Mouse (Mus musculus): ENCODE data around the gene Cdh26.

Cdh26 gene

GRCm38 (mm10) chr2:178508279-178508678 lies 77.9 kb downstream of the Cdh26 start:
- no peak for DNase-seq (ENCODE audit: low spot score)

GRCm38 (mm10) chr2:178513043-178513442 lies 82.7 kb downstream of the Cdh26 start:
- no peak for DNase-seq (ENCODE audit: low spot score)

- peak; percentile 30 for DNase-seq (ENCODE audit: low spot score)
Observed at GRCm38 (mm10) chr2:178513636-178514071, 83.3 kb downstream of the Cdh26 start.

- DNase-seq (ENCODE audit: low spot score), result no peak
Observed at GRCm38 (mm10) chr2:178516421-178516820, 86.1 kb downstream of the Cdh26 start.

- DNase-seq (ENCODE audit: low spot score), result no peak
Observed at GRCm38 (mm10) chr2:178516941-178517340, 86.6 kb downstream of the Cdh26 start.

GRCm38 (mm10) chr2:178519321-178519720 lies 89.0 kb downstream of the Cdh26 start:
- DNase-seq (ENCODE audit: low spot score), result no peak

GRCm38 (mm10) chr2:178520216-178520615 lies 89.9 kb downstream of the Cdh26 start:
- DNase-seq (ENCODE audit: low spot score), result no peak

GRCm38 (mm10) chr2:178522331-178522730 lies 92.0 kb downstream of the Cdh26 start:
- no peak for DNase-seq (ENCODE audit: low spot score)

- DNase-seq (ENCODE audit: low spot score), result no peak
Observed at GRCm38 (mm10) chr2:178522786-178523185, 92.5 kb downstream of the Cdh26 start.

GRCm38 (mm10) chr2:178526776-178527175 lies 96.4 kb downstream of the Cdh26 start:
- DNase-seq (ENCODE audit: low spot score), result no peak

- DNase-seq (ENCODE audit: low spot score), result no peak
Observed at GRCm38 (mm10) chr2:178531226-178531625, 100.9 kb downstream of the Cdh26 start.

- no peak for DNase-seq (ENCODE audit: low spot score)
Observed at GRCm38 (mm10) chr2:178536574-178536973, 106.2 kb downstream of the Cdh26 start.
